Mouse (Mus musculus): ENCODE results near the gene Sdf4.

Sdf4 gene

GRCm38 (mm10) chr4:156008369-156008768 is 15.7 kb downstream of the Sdf4 start:
- no peak for DNase-seq (ENCODE audit: low spot score in 2 of 2)

- no peak for DNase-seq (ENCODE audit: low spot score in 2 of 2)
Measured at GRCm38 (mm10) chr4:156013637-156014036, 21.0 kb downstream of the Sdf4 start, which contains the start of gene Tnfrsf4. Gene Tnfrsf4 (plus strand): TSS chr4:156013843.

- DNase-seq (ENCODE audit: low spot score in 2 of 2) = no peak
Measured at GRCm38 (mm10) chr4:156014436-156014835, 21.8 kb downstream of the Sdf4 start.

GRCm38 (mm10) chr4:156019771-156020170 is 27.1 kb downstream of the Sdf4 start:
- DNase-seq (ENCODE audit: low spot score in 2 of 2) = no peak

DNA sequence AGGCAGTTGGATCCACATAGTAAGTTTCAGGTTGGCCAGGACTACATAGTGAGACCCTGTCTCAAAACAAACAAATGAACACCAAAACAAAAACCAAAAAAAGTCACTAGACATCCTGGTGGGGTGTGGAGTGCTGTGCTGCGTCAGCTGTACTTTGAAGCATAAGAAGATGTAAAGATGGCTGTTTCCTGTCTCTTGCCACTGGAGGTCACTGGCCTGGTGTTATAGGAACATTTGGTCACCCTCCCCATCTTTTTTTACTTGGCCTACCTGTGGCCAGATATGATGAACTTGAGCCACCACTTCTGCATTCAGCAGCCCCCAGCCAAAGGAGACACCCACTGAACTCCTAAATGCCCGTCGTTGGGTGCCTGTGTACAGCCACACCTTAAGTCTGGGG is 28.7 kb downstream of the Sdf4 start:
- DNase-seq (ENCODE audit: low spot score in 2 of 2) = no peak

GRCm38 (mm10) chr4:156021942-156022419 is 29.3 kb downstream of the Sdf4 start:
- DNase-seq (ENCODE audit: low spot score in 2 of 2) = no peak

DNA sequence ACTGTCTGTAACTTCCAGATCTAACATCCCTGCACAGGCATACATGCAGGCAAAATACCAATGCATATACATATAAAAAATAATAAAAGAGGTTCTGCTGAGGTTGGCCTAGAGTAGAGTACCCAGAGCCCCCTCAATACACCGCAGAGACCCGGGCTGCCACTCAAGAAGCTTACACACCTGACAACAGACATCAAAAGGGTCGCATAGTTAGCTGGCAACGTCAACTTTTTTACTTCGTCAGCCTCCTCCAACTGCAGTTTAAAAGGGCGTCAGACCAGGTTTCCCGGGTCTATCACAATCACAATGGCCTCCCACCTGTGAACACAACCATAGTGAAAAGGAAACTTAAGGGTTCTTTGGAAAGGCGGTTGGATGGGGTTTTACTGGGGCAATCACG is 30.8 kb downstream of the Sdf4 start:
- no peak for DNase-seq (ENCODE audit: low spot score in 2 of 2)

DNA sequence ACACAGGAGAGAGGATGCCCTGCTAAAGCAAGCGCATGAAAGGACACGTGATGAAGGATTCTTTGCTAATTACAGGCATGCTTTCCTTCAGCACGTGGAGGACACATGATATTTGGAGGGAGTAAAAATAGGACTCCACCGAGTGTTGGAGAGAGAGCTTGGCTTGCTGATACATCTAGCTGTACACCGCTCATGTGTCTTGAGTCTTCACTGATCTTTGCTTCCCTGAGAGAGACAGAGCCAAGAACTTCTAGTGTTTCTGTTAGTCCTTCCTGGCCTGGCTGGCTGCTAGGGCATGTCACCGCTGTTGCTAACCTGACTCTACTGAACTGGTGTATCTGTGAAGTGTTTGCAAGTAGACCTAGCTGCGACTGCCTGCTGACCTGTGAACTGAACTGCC is 31.5 kb downstream of the Sdf4 start:
- no peak for DNase-seq (ENCODE audit: low spot score in 2 of 2)

- DNase-seq (ENCODE audit: low spot score in 2 of 2) = no peak
Measured at GRCm38 (mm10) chr4:156026013-156026412, 33.3 kb downstream of the Sdf4 start, which contains the start of gene Tnfrsf18. Gene Tnfrsf18 (plus strand): TSS chr4:156026164.

GRCm38 (mm10) chr4:156028580-156028979 is 35.9 kb downstream of the Sdf4 start:
- DNase-seq (ENCODE audit: low spot score in 2 of 2) = no peak

GRCm38 (mm10) chr4:156030651-156031118 is 38.0 kb downstream of the Sdf4 start:
- no peak for DNase-seq (ENCODE audit: low spot score in 2 of 2)

- DNase-seq (ENCODE audit: low spot score in 2 of 2) = no peak
Measured at GRCm38 (mm10) chr4:156031255-156031592, 38.6 kb downstream of the Sdf4 start.

GRCm38 (mm10) chr4:156031593-156032391 is 39.1 kb downstream of the Sdf4 start:
- DNase-seq (ENCODE audit: low spot score in 2 of 2) = peak; percentile 75 to 78

- no peak for DNase-seq (ENCODE audit: low spot score in 2 of 2)
Measured at GRCm38 (mm10) chr4:156032856-156033255, 40.2 kb downstream of the Sdf4 start.

DNA sequence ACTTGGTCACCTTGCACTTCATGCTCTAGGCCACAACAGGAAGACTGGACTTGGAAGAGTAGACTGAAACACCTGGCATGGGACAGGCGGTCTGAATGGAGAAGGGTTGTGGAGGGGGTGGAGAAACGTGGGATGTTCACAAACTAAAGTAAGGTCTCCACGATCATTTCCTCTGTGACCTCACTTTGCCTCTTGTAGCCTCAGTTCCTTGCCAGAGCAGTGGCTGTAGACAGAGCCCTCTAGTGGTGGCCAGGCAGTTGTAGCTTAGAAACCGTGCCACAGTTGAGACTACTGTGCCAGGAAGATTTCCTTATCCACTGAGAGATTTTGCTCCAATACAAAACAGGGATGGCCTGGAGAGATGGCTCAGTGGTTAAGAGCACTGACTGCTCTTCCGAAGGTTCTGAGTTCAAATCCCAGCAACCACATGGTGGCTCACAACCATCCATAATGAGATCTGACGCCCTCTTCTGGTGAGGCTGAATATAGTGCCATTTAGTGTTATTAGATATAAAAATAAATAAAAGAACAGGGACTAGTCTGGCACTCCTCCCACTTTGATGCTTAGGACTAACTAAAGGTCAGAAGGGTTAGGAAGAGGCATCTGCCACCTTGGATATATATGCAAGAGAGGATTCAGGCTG is 40.9 kb downstream of the Sdf4 start:
- DNase-seq (ENCODE audit: low spot score in 2 of 2) = no peak

DNA sequence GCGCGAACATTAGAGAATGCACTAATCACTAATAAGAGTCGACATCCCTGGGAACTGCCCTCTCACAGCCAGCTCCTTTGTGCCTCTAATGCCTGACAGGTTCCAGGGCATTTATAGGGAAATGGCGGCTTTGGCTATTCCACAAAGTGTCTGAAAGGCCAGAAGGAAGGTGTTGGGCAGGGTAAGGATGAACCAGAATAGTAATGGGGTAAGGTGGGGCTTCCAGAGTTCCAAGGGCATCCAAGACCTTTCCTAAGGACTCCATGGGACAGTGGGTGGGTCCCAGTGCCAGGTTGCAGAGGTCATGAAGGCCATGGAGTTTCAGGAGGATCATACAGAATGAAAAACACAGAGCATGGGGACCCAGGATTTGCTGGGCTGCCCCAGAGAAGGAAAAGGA is 41.6 kb downstream of the Sdf4 start:
- no peak for DNase-seq (ENCODE audit: low spot score in 2 of 2)

GRCm38 (mm10) chr4:156034901-156035300 is 42.2 kb downstream of the Sdf4 start:
- DNase-seq (ENCODE audit: low spot score in 2 of 2) = no peak

DNA sequence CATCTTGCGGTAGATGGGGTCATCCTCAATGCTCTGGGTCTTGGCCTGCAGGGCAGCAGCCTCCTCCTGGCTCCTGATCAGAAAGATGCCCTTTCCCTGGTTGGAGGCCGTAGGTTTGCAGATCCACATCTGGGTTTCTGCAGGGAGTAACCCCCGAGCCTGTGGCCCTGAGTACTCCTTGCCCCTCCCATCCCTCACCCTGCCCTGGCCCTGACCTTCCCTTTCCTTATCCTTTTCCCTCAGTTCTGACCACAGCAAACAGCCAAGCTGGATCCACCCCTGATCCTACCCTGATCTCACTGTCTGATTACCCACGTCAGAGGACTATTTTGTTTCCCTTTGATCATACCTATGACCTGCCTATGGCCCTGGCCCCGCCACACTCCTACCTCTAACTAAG is 52.1 kb downstream of the Sdf4 start:
- DNase-seq (ENCODE audit: low spot score in 2 of 2) = no peak

DNA sequence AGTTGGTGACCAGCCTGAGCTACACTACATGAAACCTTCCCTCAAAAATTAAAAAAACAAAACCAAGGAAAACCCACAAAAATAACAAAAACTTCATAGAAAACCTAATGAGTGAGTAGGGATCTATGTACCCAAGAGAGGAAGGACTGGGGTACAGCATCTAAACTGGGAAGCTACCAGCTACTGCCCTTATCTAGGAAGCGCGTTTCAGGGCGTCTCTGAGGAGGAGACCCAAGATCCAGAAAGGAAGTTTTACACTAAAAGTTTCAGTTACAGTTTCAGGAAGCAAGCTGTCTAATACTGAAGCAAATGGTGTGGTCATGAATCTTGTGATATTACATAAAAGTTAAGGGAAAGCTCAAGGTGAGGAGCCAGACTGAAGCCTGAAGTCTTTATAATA is 57.1 kb downstream of the Sdf4 start:
- DNase-seq (ENCODE audit: low spot score in 2 of 2) = no peak

- DNase-seq (ENCODE audit: low spot score in 2 of 2) = no peak
Measured at GRCm38 (mm10) chr4:156050391-156050980, 57.8 kb downstream of the Sdf4 start.

- DNase-seq (ENCODE audit: low spot score in 2 of 2) = no peak
Measured at GRCm38 (mm10) chr4:156053113-156053512, 60.4 kb downstream of the Sdf4 start.

DNA sequence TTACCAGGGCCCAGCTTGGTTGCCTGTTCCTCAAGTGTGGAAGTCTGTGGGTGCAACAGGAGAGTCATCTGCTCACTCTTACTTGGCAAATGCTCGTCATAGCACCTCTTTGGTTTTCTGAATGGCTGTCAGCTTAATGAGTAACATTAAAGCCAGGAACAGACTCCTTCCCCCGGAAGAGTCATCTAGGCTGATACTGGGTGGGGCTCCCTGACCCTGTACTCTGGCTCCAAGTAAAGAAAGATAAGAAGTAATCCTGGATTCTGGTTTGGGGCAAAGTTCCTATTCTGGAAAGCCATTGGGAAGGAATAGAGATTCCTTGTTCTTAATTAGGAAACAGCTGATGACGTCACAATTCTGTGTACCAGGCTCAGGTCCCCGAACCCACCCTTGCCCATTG is 61.5 kb downstream of the Sdf4 start:
- no peak for DNase-seq (ENCODE audit: low spot score in 2 of 2)

DNA sequence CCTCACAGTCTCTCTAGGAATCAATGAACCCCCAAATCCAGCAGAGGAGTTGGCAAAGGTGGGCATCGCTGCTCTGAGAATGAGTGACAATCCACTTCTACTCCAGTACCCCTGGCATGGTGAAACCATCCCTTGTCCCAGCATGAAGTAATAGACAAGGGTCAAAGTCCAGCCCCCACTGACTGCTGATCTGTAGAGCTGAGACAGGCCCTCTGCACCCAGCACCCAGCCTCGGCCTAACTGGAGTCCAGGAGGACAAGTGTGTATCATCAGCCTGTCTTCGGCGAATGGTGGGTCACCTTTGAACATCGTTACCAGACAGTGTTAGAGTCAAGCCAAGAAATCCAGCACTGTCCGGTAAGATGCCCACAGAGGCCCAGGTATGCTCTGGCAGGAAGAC is 61.9 kb downstream of the Sdf4 start:
- DNase-seq (ENCODE audit: low spot score in 2 of 2) = no peak

Measured in urinary bladder, postnatal 4 days (tissue).